Mouse (Mus musculus) retina, postnatal 7 days (tissue): ENCODE data around the gene Ccs.
"Not testable (repeated sequence)": the region's sequence is repeated elsewhere in the genome, so short reads cannot be mapped to it uniquely, and the experiment has no call there.

ENCODE experiments used
- DNase-seq: peaks from one replicate; pipeline ENCODE4 v3.0.0-alpha.2; 2012; ENCODE audit warnings: low read depth, low spot score

Gene Ccs

GRCm38 (mm10) chr19:4839149-4839548 is at the start of gene Ccs, which contains the start of gene Ccdc87:
Ccs (minus strand) TSS chr19:4839332.
Ccdc87 (plus strand) TSS chr19:4839366.
- DNase-seq = peak; percentile 91

- no peak for DNase-seq
Measured at GRCm38 (mm10) chr19:4883961-4884360, 44.8 kb upstream of the Ccs start.

GRCm38 (mm10) chr19:4879324-4879703 is 40.2 kb upstream of the Ccs start:
- no peak for DNase-seq

- peak; percentile 92 for DNase-seq
Measured at GRCm38 (mm10) chr19:4878405-4879323, 39.5 kb upstream of the Ccs start, which contains the start of gene Zdhhc24. Zdhhc24 (plus strand) TSS chr19:4878668.

- DNase-seq = no peak
Measured at GRCm38 (mm10) chr19:4877785-4878184, 38.7 kb upstream of the Ccs start, which contains the start of gene Actn3. Actn3 (minus strand) TSS chr19:4877909.

GRCm38 (mm10) chr19:4876755-4877154 is 37.6 kb upstream of the Ccs start:
- no peak for DNase-seq

- DNase-seq = no peak
Measured at GRCm38 (mm10) chr19:4876241-4876640, 37.1 kb upstream of the Ccs start.

GRCm38 (mm10) chr19:4874613-4875012 is 35.5 kb upstream of the Ccs start:
- DNase-seq = not testable (repeated sequence)

- DNase-seq = no peak
Measured at GRCm38 (mm10) chr19:4865147-4865546, 26.0 kb upstream of the Ccs start.

GRCm38 (mm10) chr19:4863048-4863447 is 23.9 kb upstream of the Ccs start:
- no peak for DNase-seq

GRCm38 (mm10) chr19:4859081-4859480 is 19.9 kb upstream of the Ccs start:
- no peak for DNase-seq

GRCm38 (mm10) chr19:4855951-4856350 is 16.8 kb upstream of the Ccs start:
- no peak for DNase-seq

GRCm38 (mm10) chr19:4855470-4855820 is 16.3 kb upstream of the Ccs start:
- DNase-seq = no peak

GRCm38 (mm10) chr19:4854552-4855469 is 15.7 kb upstream of the Ccs start, which contains the start of gene Ctsf:
Ctsf (plus strand) TSS chr19:4855130.
- peak; percentile 91 for DNase-seq

GRCm38 (mm10) chr19:4850281-4850680 is 11.1 kb upstream of the Ccs start:
- DNase-seq = no peak

GRCm38 (mm10) chr19:4849800-4850199 is 10.7 kb upstream of the Ccs start:
- DNase-seq = no peak

GRCm38 (mm10) chr19:4847490-4847889 is 8.4 kb upstream of the Ccs start:
- no peak for DNase-seq

GRCm38 (mm10) chr19:4845846-4846245 is 6.7 kb upstream of the Ccs start:
- no peak for DNase-seq

GRCm38 (mm10) chr19:4842611-4843010 is 3.5 kb upstream of the Ccs start:
- no peak for DNase-seq

- no peak for DNase-seq
Measured at GRCm38 (mm10) chr19:4840848-4841247, 1.7 kb upstream of the Ccs start.

- no peak for DNase-seq
Measured at GRCm38 (mm10) chr19:4838526-4839140, 499 bp downstream of the Ccs start.

- DNase-seq = no peak
Measured at GRCm38 (mm10) chr19:4837049-4837448, 2.1 kb downstream of the Ccs start.
